Mouse (Mus musculus) MEL (cell line): ENCODE measurements around the gene Itga5. TPM values are rescaled to one million over a fixed set of nuclear protein-coding genes. Genes with fewer than 3 reads are reported as not detected.

Experiments
- DNase-seq: peaks from one replicate; pipeline ENCODE4 v3.0.0; 2011; ENCODE audit warnings: low read depth, low spot score
- H3K27ac ChIP-seq: 2 replicates; pipeline ENCODE4 v1.5.1; 2012; ENCODE audit warnings: low read depth, mild to moderate bottlenecking, control low read depth, low read length, moderate library complexity; ENCODE audit not compliant: control insufficient read depth
- H3K27me3 ChIP-seq, 2 experiments: fragments of 150-350 bp in 1 of 2; sonication (generic) in 1 of 2; 2 replicates each; pipeline ENCODE4 v1.6.1; 2012; ENCODE audit warnings: low read length in 2 of 2, mild to moderate bottlenecking in 2 of 2, improper control_type of control experiment in 1 of 2, moderate library complexity in 1 of 2; ENCODE audit not compliant: insufficient read depth in 2 of 2, control insufficient read depth in 1 of 2
- H3K36me3 ChIP-seq, 2 experiments: 2 replicates each; pipeline ENCODE4 v1.6.1; 2012 to 2014; ENCODE audit warnings: low read length in 2 of 2, improper control_type of control experiment in 1 of 2, inconsistent platforms in 1 of 2, mild to moderate bottlenecking in 1 of 2; ENCODE audit not compliant: insufficient read depth in 2 of 2, control insufficient read depth in 1 of 2
- H3K4me1 ChIP-seq, 2 experiments: fragments of 150-350 bp in 1 of 2; sonication (generic) in 1 of 2; 2 replicates each; pipeline ENCODE4 v1.6.1; 2012; ENCODE audit warnings: low read length in 2 of 2, improper control_type of control experiment in 1 of 2, mild to moderate bottlenecking in 1 of 2; ENCODE audit not compliant: insufficient read depth in 2 of 2, control insufficient read depth in 1 of 2
- H3K4me3 ChIP-seq, 2 experiments: fragments of 150-350 bp in 1 of 2; sonication (generic) in 1 of 2; 2 replicates each; pipeline ENCODE4 v1.5.1; 2012; ENCODE audit warnings: low read depth in 2 of 2, low read length in 2 of 2, mild to moderate bottlenecking in 2 of 2, moderate library complexity in 2 of 2, control low read depth in 1 of 2, improper control_type of control experiment in 1 of 2; ENCODE audit not compliant: control insufficient read depth in 1 of 2, insufficient read depth in 1 of 2
- H3K79me2 ChIP-seq: 2 replicates; pipeline ENCODE4 v1.6.1; 2012; ENCODE audit warnings: mild to moderate bottlenecking, low read length, moderate library complexity; ENCODE audit not compliant: control insufficient read depth, poor library complexity, insufficient read depth
- H3K9ac ChIP-seq: 2 replicates; pipeline ENCODE4 v1.6.1; 2012; ENCODE audit warnings: low read depth, mild to moderate bottlenecking, control low read depth, low read length, moderate library complexity; ENCODE audit not compliant: control insufficient read depth, poor library complexity, severe bottlenecking
- H3K9me3 ChIP-seq: fragments of 150-350 bp; sonication (generic); replicated peaks from 2 replicates; pipeline ENCODE4 v1.6.1; 2012; ENCODE audit warnings: mild to moderate bottlenecking, low read length, improper control_type of control experiment, moderate library complexity; ENCODE audit not compliant: insufficient read depth
- E2F4 ChIP-seq: IDR thresholded peaks from 2 replicates; pipeline ENCODE4 v1.6.1; 2011; ENCODE audit warnings: low read depth, low read length, improper control_type of control experiment, borderline replicate concordance
- EP300 ChIP-seq, 2 experiments: IDR thresholded peaks; 2 replicates each; pipeline ENCODE4 v1.6.1; 2011; ENCODE audit warnings: improper control_type of control experiment in 2 of 2, low read length in 2 of 2, low read depth in 1 of 2, mild to moderate bottlenecking in 1 of 2
- ETS1 ChIP-seq: IDR thresholded peaks from 2 replicates; pipeline ENCODE4 v1.6.1; 2012; ENCODE audit warnings: low read depth, mild to moderate bottlenecking, inconsistent platforms, low read length, improper control_type of control experiment, moderate library complexity
- GATA1 ChIP-seq: IDR thresholded peaks from 2 replicates; pipeline ENCODE4 v1.6.1; 2011; ENCODE audit warnings: low read depth, low read length, improper control_type of control experiment
- KAT2A ChIP-seq: conservative IDR thresholded peaks from 2 replicates; pipeline ENCODE4 v1.6.1; 2012; ENCODE audit warnings: low read depth, low read length, improper control_type of control experiment, inconsistent platforms
- MAFK ChIP-seq: IDR thresholded peaks from 2 replicates; pipeline ENCODE4 v1.6.1; 2011; ENCODE audit warnings: low read depth, mild to moderate bottlenecking, low read length, improper control_type of control experiment, borderline replicate concordance
- MAX ChIP-seq: IDR thresholded peaks from 2 replicates; pipeline ENCODE4 v1.6.1; 2011; ENCODE audit warnings: low read length, improper control_type of control experiment
- POLR2A ChIP-seq, 2 experiments: IDR thresholded peaks; 2 replicates each; pipeline ENCODE4 v1.6.1; 2011 to 2012; ENCODE audit warnings: low read length in 2 of 2, mild to moderate bottlenecking in 2 of 2, control low read depth in 1 of 2, improper control_type of control experiment in 1 of 2, low read depth in 1 of 2, moderate library complexity in 1 of 2; ENCODE audit not compliant: control insufficient read depth in 1 of 2, insufficient read depth in 1 of 2, poor library complexity in 1 of 2
- POLR2AphosphoS5 ChIP-seq: IDR thresholded peaks from 2 replicates; pipeline ENCODE4 v1.6.1; 2012; ENCODE audit warnings: low read depth, borderline replicate concordance, mild to moderate bottlenecking, inconsistent platforms, low read length, moderate library complexity, mixed read lengths
- RCOR1 ChIP-seq: IDR thresholded peaks from 2 replicates; pipeline ENCODE4 v1.6.1; 2012; ENCODE audit warnings: low read depth, mild to moderate bottlenecking, inconsistent platforms, low read length, improper control_type of control experiment
- SMC3 ChIP-seq: IDR thresholded peaks from 2 replicates; pipeline ENCODE4 v1.6.1; 2011; ENCODE audit warnings: low read depth, low read length, improper control_type of control experiment
- TBP ChIP-seq: IDR thresholded peaks from 2 replicates; pipeline ENCODE4 v1.8.0; 2011; ENCODE audit warnings: low read depth, low read length, improper control_type of control experiment
- polyA plus RNA-seq, 2 experiments: library from polyadenylated mRNA; stranded (reverse) in 1 of 2; unstranded in 1 of 2; fragments of >175 nt in 1 of 2; fragments of >200 nt in 1 of 2; gene quantifications; 2 replicates each; pipeline versions ENCODE4 v1.2.1 to v1.2.4; 2012; ENCODE audit warnings: low replicate concordance in 2 of 2, low read depth in 1 of 2; ENCODE audit not compliant: insufficient read length in 2 of 2, insufficient read depth in 1 of 2, missing spikeins in 1 of 2
- total RNA-seq: library from RNA; depleted of rRNA; stranded (reverse); fragments of 300-350 nt; gene quantifications from 2 replicates; pipeline ENCODE4 v1.2.3, GENCODE M21; 2012

Gene Itga5
- total and polyA plus RNA-seq, 3 experiments = 6.0 to 17.4 TPM; not detected in 1

DNA sequence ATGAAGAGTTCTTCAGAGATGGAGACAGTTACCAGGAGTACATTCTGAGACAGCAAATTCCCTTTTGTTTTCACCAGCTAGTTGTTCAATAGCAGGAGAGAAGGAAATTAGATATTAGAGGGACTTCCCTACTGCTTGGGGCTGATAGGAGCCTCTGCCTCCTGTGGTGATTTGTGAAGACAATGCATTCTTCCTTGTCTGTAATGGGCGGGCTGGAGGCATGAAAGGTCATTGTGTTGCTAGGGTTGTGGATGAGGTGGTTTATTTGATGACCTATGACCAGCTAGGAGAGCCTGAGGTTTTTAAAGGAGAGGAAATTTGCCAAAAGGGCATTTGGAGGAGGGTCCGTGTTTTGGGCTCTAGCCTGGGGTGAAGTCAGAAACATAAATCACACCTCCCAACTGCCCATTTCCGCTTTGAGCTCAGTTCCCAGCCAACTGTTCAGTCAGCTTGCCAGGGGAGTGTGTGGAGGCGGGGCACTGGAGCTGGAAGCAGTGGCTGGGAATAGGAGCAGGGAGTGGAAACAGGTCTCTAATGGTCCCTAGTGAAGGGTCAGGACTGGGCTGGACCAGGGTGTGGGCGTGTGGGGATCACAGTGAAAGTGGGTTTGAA is 16.3 kb upstream of the Itga5 start:
- H3K9ac ChIP-seq = no peak overlapping the region
- H3K27ac ChIP-seq = no peak overlapping the region
- peaks cover 0 to 3% of the 10 kb centered on the region in 2 experiments; a peak in 1 of 4 replicates for H3K4me1 ChIP-seq
- H3K36me3 ChIP-seq = no peaks in the 10 kb centered on the region; a peak in 1 of 4 replicates
- no peak for TF ChIP-seq MAFK
- no peak for TF ChIP-seq KAT2A
- no peak for TF ChIP-seq POLR2AphosphoS5
- no peak for TF ChIP-seq E2F4
- DNase-seq = no peak
- no peaks in the 10 kb centered on the region for H3K9me3 ChIP-seq
- no peaks in the 10 kb centered on the region for H3K79me2 ChIP-seq
- H3K27me3 ChIP-seq = no peaks in the 10 kb centered on the region
- H3K4me3 ChIP-seq = no peak overlapping the region

DNA sequence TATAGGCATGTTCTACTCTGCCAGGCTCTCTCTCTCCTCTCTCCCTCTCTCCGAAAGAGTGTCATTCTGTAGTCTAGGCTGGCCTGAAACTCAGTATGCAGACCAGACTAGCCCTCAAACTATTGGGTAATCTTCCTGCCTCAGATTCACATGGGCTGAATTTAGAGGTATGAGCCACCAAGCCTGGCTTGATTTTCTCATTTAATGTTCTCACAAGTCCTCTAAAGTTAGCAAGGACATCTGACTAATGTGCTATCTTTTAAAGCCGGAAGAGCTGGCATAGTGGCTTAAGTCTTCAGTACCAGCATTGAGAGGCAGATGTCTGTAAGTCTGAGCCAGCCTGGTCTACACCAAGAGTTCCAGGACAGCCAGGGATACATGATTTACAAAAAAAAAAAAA is 15.5 kb upstream of the Itga5 start:
- H3K9me3 ChIP-seq = no peaks in the 10 kb centered on the region
- no peaks in the 10 kb centered on the region; a peak in 1 of 4 replicates for H3K36me3 ChIP-seq
- DNase-seq = no peak
- TF ChIP-seq POLR2AphosphoS5 (no peak), EP300 (IDR thresholded peaks at IDR 0.05; ENCODE audit: low read depth in 1 of 2, low read length in 2 of 2) (no peak), MAX (no peak), POLR2A (IDR thresholded peaks at IDR 0.05; ENCODE audit: control insufficient read depth in 1 of 2, insufficient read depth in 1 of 2, low read depth in 1 of 2, low read length in 2 of 2, poor library complexity in 1 of 2) (no peak), GATA1 (no peak), RCOR1 (no peak), TBP (no peak), ETS1 (no peak)
- H3K79me2 ChIP-seq = no peaks in the 10 kb centered on the region
- peaks cover 0 to 3% of the 10 kb centered on the region in 2 experiments; a peak in 1 of 4 replicates for H3K4me1 ChIP-seq
- no peaks in the 10 kb centered on the region for H3K27me3 ChIP-seq
- no peak overlapping the region for H3K27ac ChIP-seq
- H3K4me3 ChIP-seq = no peak overlapping the region
- H3K9ac ChIP-seq = no peak overlapping the region

GRCm38 (mm10) chr15:103378665-103379356 is 12.2 kb upstream of the Itga5 start:
- no peaks in the 10 kb centered on the region for H3K79me2 ChIP-seq
- no peak overlapping the region for H3K9ac ChIP-seq
- H3K4me3 ChIP-seq = no peak overlapping the region
- H3K36me3 ChIP-seq = no peaks in the 10 kb centered on the region; a peak in 1 of 4 replicates
- H3K27me3 ChIP-seq = no peaks in the 10 kb centered on the region
- H3K4me1 ChIP-seq = peaks cover 0 to 2% of the 10 kb centered on the region in 2 experiments; a peak in 1 of 4 replicates
- H3K27ac ChIP-seq = no peak overlapping the region
- no peak for DNase-seq
- TF ChIP-seq KAT2A = no peak
- no peak for TF ChIP-seq SMC3
- H3K9me3 ChIP-seq = no peaks in the 10 kb centered on the region
